Mouse (Mus musculus): ENCODE results near the gene Casq2. TPM values are rescaled to one million over a fixed set of nuclear protein-coding genes. Genes with fewer than 3 reads are reported as not detected.
A peak's percentile ranks its signal among the peaks of the same experiment; 100 is the strongest.

Casq2 gene
- polyA plus RNA-seq, 1 experiment from 2014 or later, result 33.8 TPM

DNA sequence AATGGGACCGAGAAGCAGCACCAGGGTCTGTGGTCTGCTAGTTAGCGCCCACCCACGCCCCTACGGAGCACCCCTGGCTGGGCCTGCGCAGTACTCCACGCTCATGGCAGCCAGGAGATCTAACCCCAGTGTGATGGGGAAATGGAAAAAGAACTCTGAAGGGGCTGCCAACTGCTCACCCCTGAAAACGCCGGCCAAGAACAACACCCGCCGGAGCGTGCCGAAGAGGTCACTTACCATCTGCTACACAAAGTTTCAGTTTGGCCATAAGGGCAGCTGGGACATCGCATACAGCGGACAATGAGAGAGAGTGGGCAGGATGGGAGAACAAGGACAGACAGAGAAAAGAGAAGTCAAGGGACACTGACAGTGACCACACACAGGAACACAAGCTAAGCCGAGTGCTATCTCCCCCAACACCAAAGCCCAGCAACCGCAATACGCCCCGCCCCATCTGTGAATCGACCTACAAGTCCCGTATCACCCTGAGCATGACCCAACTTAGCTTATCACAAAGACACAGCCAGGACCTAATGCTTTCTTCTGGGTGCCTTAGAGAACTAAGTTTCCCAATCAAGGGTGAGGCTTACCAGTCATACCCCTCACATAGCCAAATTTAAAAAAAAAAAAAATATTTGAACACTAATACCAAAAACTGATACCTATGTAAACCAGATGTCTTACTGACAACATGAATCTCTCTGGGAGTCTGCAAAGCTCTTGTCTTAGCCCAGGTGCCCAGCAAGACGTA lies 79.5 kb downstream of the Casq2 start:
- Histone ChIP-seq H3K36me3 (ENCODE audit: control insufficient read depth, insufficient read depth, low read length) (peaks cover 24% of the 10 kb centered on the region), H3K9ac (ENCODE audit: low read depth, low read length) (peak overlapping the region; percentile 64; the same call in 1 of the 2 replicates), H3K4me2 (peak overlapping the region; percentile 49), H3K9me3 (replicated peaks; ENCODE audit: control insufficient read depth, low read length) (no peaks in the 10 kb centered on the region), H3K27ac (ENCODE audit: low read depth, low read length) (peak overlapping the region; percentile 78), H3K27me3 (ENCODE audit: control insufficient read depth, insufficient read depth, low read length) (no peaks in the 10 kb centered on the region), H3K4me3 (ENCODE audit: low read depth, low read length) (peak overlapping the region; percentile 26), H3K4me1 (ENCODE audit: control insufficient read depth, insufficient read depth, low read length) (peaks cover 34% of the 10 kb centered on the region)
- peak; percentile 89 for ATAC-seq (replicated peaks; ENCODE audit: insufficient number of reproducible peaks, low FRiP score, low TSS enrichment)
- 59% methylated on average over 21 of the region's 21 CpGs for WGBS (ENCODE audit: insufficient replicate concordance)

DNA sequence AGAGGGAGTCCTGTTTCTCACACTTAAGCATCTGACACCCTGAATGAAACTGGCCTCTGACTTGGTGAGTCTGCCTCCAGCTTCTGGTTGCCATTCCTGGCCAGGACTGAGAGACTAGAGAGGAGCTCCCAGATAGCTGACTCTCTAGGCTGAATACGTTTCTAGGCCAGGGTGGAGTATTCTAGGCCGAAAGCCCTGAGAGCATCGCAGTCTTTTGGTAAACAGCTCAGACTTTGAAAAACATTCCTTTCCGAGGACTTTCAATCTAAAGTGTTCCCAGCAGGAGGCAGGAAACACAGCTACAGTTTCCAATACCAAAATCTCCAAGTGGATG lies 80.0 kb downstream of the Casq2 start:
- Histone ChIP-seq H3K4me2 (no peak overlapping the region), H3K9me3 (replicated peaks; ENCODE audit: control insufficient read depth, low read length) (no peaks in the 10 kb centered on the region), H3K27ac (ENCODE audit: low read depth, low read length) (peak overlapping the region; percentile 67), H3K9ac (ENCODE audit: low read depth, low read length) (no peak overlapping the region), H3K4me3 (ENCODE audit: low read depth, low read length) (no peak overlapping the region), H3K27me3 (ENCODE audit: control insufficient read depth, insufficient read depth, low read length) (no peaks in the 10 kb centered on the region), H3K4me1 (ENCODE audit: control insufficient read depth, insufficient read depth, low read length) (peaks cover 34% of the 10 kb centered on the region), H3K36me3 (ENCODE audit: control insufficient read depth, insufficient read depth, low read length) (peaks cover 20% of the 10 kb centered on the region)
- 61% methylated on average over 4 of the region's 4 CpGs for WGBS (ENCODE audit: insufficient replicate concordance)
- ATAC-seq (replicated peaks; ENCODE audit: insufficient number of reproducible peaks, low FRiP score, low TSS enrichment), result no peak

DNA sequence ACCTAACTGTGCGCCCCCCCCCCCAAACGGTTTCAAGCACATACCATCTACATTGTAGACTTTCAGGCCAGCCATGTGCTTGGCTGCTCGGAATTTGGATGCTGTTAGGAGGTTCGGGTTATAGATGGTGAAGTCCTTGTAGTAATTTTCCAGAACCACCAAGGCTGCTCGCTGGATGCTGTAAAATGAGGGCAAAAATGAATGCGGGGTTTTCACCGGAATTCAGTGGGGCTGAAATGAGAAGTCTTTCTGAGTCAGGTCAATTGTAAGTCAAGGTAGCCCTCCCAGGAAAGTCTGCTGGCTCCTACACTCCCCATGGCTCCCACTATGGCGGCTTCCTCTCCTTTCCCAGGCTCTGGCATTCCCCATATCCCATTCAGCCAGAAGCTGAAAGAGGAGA lies 80.6 kb downstream of the Casq2 start:
- Histone ChIP-seq H3K27me3 (ENCODE audit: control insufficient read depth, insufficient read depth, low read length) (no peaks in the 10 kb centered on the region), H3K4me2 (peak overlapping the region; percentile 8), H3K4me1 (ENCODE audit: control insufficient read depth, insufficient read depth, low read length) (peaks cover 34% of the 10 kb centered on the region), H3K4me3 (ENCODE audit: low read depth, low read length) (no peak overlapping the region), H3K36me3 (ENCODE audit: control insufficient read depth, insufficient read depth, low read length) (peaks cover 15% of the 10 kb centered on the region), H3K9me3 (replicated peaks; ENCODE audit: control insufficient read depth, low read length) (no peaks in the 10 kb centered on the region), H3K27ac (ENCODE audit: low read depth, low read length) (peak overlapping the region; percentile 67), H3K9ac (ENCODE audit: low read depth, low read length) (peak overlapping the region; percentile 22; the same call in 1 of the 2 replicates)
- WGBS (ENCODE audit: insufficient replicate concordance), result 78% methylated on average over 8 of the region's 8 CpGs
- ATAC-seq (replicated peaks; ENCODE audit: insufficient number of reproducible peaks, low FRiP score, low TSS enrichment), result no peak

DNA sequence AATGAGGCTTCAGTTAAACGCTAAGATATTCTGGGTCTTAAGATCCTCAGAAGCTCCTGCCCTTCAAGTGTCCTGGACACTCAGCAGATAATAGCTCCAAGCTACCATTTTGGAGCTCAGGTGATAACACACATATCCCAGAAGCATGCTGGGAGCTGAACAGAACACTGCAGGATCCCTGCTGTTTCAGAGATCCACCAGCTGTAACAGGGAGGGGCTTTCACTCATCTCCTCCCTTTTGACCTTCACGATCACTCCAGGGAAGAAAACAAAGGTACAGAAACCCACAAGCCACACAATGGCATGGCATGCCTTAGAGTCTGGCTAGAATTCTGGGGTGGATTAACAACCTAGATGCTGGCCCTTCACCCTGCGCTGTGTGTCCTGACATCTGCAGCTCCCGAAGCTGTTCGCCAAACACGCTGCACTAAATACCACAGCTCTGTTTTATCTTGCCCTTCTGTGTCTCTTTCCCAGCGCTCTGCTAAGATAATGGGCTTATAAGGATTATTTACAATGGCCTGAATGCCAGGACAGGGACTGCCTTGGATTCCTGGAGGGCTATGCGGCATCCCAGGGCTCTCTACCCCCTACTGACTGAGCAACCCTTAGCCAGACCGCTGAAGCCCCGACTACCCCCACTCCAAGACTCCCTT lies 81.5 kb downstream of the Casq2 start:
- peak overlapping the region; percentile 73 for H3K27ac ChIP-seq (ENCODE audit: low read depth, low read length)
- H3K4me3 ChIP-seq (ENCODE audit: low read depth, low read length), result no peak overlapping the region
- WGBS (ENCODE audit: insufficient replicate concordance), result 9% methylated on average over 10 of the region's 10 CpGs

DNA sequence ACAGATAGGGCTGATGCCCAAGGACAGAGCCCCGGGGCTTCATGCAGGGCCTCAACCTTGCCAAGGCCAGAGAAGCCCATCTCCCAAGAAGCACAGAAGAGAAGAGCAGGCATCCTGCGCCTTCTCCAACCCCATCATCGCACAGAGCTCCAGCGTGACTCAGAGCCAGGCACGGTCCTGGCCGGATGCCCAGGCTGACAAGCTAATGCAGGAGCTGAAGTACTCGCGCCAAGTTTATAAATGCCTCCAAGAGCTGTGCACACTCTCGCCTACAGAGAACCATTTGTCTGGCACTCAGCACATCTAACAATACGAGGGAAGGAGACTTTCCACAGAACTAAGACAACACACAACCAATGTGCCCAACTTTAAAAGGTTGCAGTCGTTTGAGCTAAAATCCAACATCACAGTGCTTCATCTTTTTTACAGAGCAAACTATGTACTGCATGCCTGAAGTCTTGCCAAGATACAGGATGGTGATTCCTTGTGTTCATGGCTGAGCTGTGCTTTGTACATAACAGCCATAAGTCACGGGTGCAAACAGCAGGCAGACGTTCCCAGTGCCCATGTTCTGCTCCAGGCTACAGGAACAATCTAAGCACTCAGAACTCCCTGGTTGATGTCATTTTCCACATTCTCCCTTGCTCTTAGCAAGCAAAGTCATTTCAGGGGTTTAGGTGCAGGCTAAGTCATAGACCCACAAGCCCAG lies 83.1 kb downstream of the Casq2 start:
- Histone ChIP-seq H3K9ac (ENCODE audit: low read depth, low read length) (no peak overlapping the region), H3K4me3 (ENCODE audit: low read depth, low read length) (no peak overlapping the region), H3K27ac (ENCODE audit: low read depth, low read length) (peak overlapping the region; percentile 72), H3K27me3 (ENCODE audit: control insufficient read depth, insufficient read depth, low read length) (no peaks in the 10 kb centered on the region), H3K36me3 (ENCODE audit: control insufficient read depth, insufficient read depth, low read length) (peaks cover 1% of the 10 kb centered on the region), H3K9me3 (replicated peaks; ENCODE audit: control insufficient read depth, low read length) (no peaks in the 10 kb centered on the region), H3K4me1 (ENCODE audit: control insufficient read depth, insufficient read depth, low read length) (peaks cover 53% of the 10 kb centered on the region), H3K4me2 (no peak overlapping the region)
- no peak; the same call in 1 of the 2 replicates for ATAC-seq (replicated peaks; ENCODE audit: insufficient number of reproducible peaks, low FRiP score, low TSS enrichment)
- WGBS (ENCODE audit: insufficient replicate concordance), result 36% methylated on average over 13 of the region's 13 CpGs

More for the DNA sequence above, 81.5 kb downstream of the Casq2 start:
- H3K36me3 ChIP-seq (ENCODE audit: control insufficient read depth, insufficient read depth, low read length), result peaks cover 12% of the 10 kb centered on the region
- peaks cover 36% of the 10 kb centered on the region for H3K4me1 ChIP-seq (ENCODE audit: control insufficient read depth, insufficient read depth, low read length)
- no peaks in the 10 kb centered on the region for H3K9me3 ChIP-seq (replicated peaks; ENCODE audit: control insufficient read depth, low read length)
- ATAC-seq (replicated peaks; ENCODE audit: insufficient number of reproducible peaks, low FRiP score, low TSS enrichment), result peak; percentile 13; the same call in 1 of the 2 replicates
- H3K27me3 ChIP-seq (ENCODE audit: control insufficient read depth, insufficient read depth, low read length), result no peaks in the 10 kb centered on the region
- peak overlapping the region; percentile 44 for H3K9ac ChIP-seq (ENCODE audit: low read depth, low read length)
- peak overlapping the region; percentile 49 for H3K4me2 ChIP-seq

DNA sequence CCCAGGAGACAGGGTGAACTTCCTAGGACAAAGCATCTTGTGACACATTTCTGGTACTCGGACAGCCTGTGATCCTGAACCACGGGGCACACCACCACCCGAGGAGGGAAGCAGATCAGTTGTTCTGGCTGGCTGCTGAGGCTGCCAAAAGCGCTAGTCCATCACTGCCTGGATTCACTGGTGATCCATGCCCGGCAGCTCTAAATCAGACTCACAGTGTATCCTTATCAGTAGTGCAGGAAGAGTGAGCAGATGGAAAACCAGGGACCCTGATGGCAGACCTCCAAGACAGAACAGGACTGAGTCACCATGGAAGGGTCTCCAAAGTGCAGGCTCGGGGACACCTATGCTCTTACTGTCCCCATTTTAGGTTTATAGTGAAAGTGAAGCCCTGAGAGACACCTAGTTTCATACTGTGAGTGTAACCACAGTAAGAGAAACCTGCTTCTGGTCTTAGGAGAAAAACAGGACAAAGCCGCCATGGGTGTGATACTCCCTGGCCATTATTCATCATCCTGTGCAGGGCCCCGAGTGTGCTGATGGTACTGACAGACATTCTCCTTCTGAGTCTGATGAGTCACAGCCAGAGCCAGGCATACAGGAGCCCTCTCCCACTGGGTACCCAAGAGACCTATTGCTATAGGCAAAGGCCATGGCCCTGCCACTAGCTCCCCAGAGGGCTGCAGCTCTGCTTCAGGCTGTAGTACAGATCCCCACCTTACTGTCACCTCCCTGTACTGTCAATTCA lies 88.1 kb downstream of the Casq2 start:
- ATAC-seq (replicated peaks; ENCODE audit: insufficient number of reproducible peaks, low FRiP score, low TSS enrichment), result no peak; the same call in 1 of the 2 replicates
- Histone ChIP-seq H3K9ac (ENCODE audit: low read depth, low read length) (no peak overlapping the region; the same call in 1 of the 2 replicates), H3K27ac (ENCODE audit: low read depth, low read length) (peak overlapping the region; percentile 67), H3K4me3 (ENCODE audit: low read depth, low read length) (no peak overlapping the region), H3K4me1 (ENCODE audit: control insufficient read depth, insufficient read depth, low read length) (peaks cover 39% of the 10 kb centered on the region), H3K4me2 (no peak overlapping the region), H3K9me3 (replicated peaks; ENCODE audit: control insufficient read depth, low read length) (no peaks in the 10 kb centered on the region), H3K36me3 (ENCODE audit: control insufficient read depth, insufficient read depth, low read length) (no peaks in the 10 kb centered on the region), H3K27me3 (ENCODE audit: control insufficient read depth, insufficient read depth, low read length) (no peaks in the 10 kb centered on the region)
- 24% methylated on average over 8 of the region's 8 CpGs for WGBS (ENCODE audit: insufficient replicate concordance)

DNA sequence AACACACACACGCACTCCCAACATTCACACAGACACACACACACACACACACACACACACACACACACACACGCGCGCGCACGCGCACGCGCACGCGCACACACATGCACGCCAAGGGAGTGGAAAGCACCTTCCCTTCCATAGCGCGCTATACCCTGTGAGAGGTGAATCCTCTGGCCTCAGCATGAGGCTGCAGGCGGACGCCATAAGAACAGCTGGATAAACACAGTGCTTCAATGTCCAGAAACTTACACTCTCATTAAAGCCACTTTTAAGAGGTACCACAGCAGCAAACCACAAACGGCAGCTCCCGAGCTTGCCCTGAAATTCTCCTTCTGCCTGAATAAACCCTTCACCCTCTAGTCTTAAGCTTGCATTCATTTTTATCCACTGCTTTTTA lies 89.5 kb downstream of the Casq2 start:
- Histone ChIP-seq H3K36me3 (ENCODE audit: control insufficient read depth, insufficient read depth, low read length) (no peaks in the 10 kb centered on the region), H3K9me3 (replicated peaks; ENCODE audit: control insufficient read depth, low read length) (no peaks in the 10 kb centered on the region), H3K9ac (ENCODE audit: low read depth, low read length) (no peak overlapping the region), H3K27me3 (ENCODE audit: control insufficient read depth, insufficient read depth, low read length) (no peaks in the 10 kb centered on the region), H3K4me1 (ENCODE audit: control insufficient read depth, insufficient read depth, low read length) (peaks cover 38% of the 10 kb centered on the region), H3K4me3 (ENCODE audit: low read depth, low read length) (no peak overlapping the region), H3K4me2 (no peak overlapping the region), H3K27ac (ENCODE audit: low read depth, low read length) (no peak overlapping the region)
- ATAC-seq (replicated peaks; ENCODE audit: insufficient number of reproducible peaks, low FRiP score, low TSS enrichment), result no peak
- 91% methylated on average over 18 of the region's 18 CpGs for WGBS (ENCODE audit: insufficient replicate concordance)

DNA sequence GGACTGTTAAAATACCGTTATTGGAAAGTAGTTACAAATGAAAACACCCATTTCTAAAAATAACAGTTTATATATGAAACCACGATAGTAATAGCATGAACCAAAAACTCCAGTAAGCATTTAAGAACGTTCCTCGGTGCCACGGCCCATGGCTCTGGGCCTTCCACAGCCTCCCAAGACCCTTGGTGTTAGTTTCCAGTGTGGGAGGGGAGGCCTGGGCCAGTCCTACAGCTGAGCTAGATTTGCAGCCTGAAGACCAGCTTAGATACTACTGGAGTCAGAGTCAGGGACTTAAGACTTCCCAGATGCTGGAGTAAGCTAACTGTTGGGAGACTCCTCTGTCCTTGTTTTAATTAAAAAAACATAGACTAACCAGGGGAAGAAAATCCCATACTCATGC lies 89.9 kb downstream of the Casq2 start:
- H3K9me3 ChIP-seq (replicated peaks; ENCODE audit: control insufficient read depth, low read length), result no peaks in the 10 kb centered on the region

More for the DNA sequence above, 89.9 kb downstream of the Casq2 start:
- Histone ChIP-seq H3K9ac (ENCODE audit: low read depth, low read length) (no peak overlapping the region), H3K27me3 (ENCODE audit: control insufficient read depth, insufficient read depth, low read length) (no peaks in the 10 kb centered on the region), H3K4me2 (no peak overlapping the region), H3K4me1 (ENCODE audit: control insufficient read depth, insufficient read depth, low read length) (peaks cover 38% of the 10 kb centered on the region), H3K4me3 (ENCODE audit: low read depth, low read length) (no peak overlapping the region), H3K36me3 (ENCODE audit: control insufficient read depth, insufficient read depth, low read length) (no peaks in the 10 kb centered on the region), H3K27ac (ENCODE audit: low read depth, low read length) (no peak overlapping the region; the same call in 1 of the 2 replicates)
- WGBS (ENCODE audit: insufficient replicate concordance), result 85% methylated on average over 5 of the region's 5 CpGs
- ATAC-seq (replicated peaks; ENCODE audit: insufficient number of reproducible peaks, low FRiP score, low TSS enrichment), result no peak
